Mouse (Mus musculus): ENCODE data around the gene Gm26938. TPM values are rescaled to one million over a fixed set of nuclear protein-coding genes. Genes with fewer than 3 reads are reported as not detected.

Gene Gm26938
- polyA plus RNA-seq, 1 experiment from 2014 or later: not detected

- ATAC-seq (ENCODE audit: low read depth) (peak; percentile 47), DNase-seq (no peak)
- Histone ChIP-seq H3K9me3 (replicated peaks) (no peaks in the 10 kb centered on the region), H3K4me1 (replicated peaks) (peaks cover 84% of the 10 kb centered on the region), H3K4me3 (replicated peaks) (peak overlapping the region; percentile 100), H3K4me2 (peak overlapping the region; percentile 83), H3K36me3 (peaks cover 49% of the 10 kb centered on the region), H3K27me3 (no peaks in the 10 kb centered on the region), H3K27ac (peak overlapping the region; percentile 99), H3K9ac (peak overlapping the region; percentile 100)
- 5% methylated on average over 11 of the region's 11 CpGs for whole genome bisulfite sequencing (ENCODE audit: insufficient replicate concordance)
Measured at GRCm38 (mm10) chr5:139793338-139794089, 32.7 kb downstream of the Gm26938 start.

GRCm38 (mm10) chr5:139792966-139793337 lies 33.3 kb downstream of the Gm26938 start:
- peaks cover 79% of the 10 kb centered on the region for H3K4me1 ChIP-seq (replicated peaks)
- H3K36me3 ChIP-seq: peaks cover 43% of the 10 kb centered on the region
- no peaks in the 10 kb centered on the region for H3K27me3 ChIP-seq
- DNase-seq (no peak), ATAC-seq (ENCODE audit: low read depth) (no peak)
- H3K4me3 ChIP-seq (replicated peaks): peak overlapping the region; percentile 100
- H3K27ac ChIP-seq: peak overlapping the region; percentile 99
- H3K9ac ChIP-seq: peak overlapping the region; percentile 100
- WGBS (ENCODE audit: insufficient replicate concordance): 6% methylated on average over 3 of the region's 3 CpGs
- H3K9me3 ChIP-seq (replicated peaks): no peaks in the 10 kb centered on the region
- H3K4me2 ChIP-seq: peak overlapping the region; percentile 83

- peaks cover 36% of the 10 kb centered on the region for H3K36me3 ChIP-seq
- peaks cover 72% of the 10 kb centered on the region for H3K4me1 ChIP-seq (replicated peaks)
- no peaks in the 10 kb centered on the region for H3K27me3 ChIP-seq
- no peaks in the 10 kb centered on the region for H3K9me3 ChIP-seq (replicated peaks)
- DNase-seq (no peak), ATAC-seq (ENCODE audit: low read depth) (peak; percentile 8)
- peak overlapping the region; percentile 100 for H3K4me3 ChIP-seq (replicated peaks)
- WGBS (ENCODE audit: insufficient replicate concordance): 4% methylated on average over 11 of the region's 11 CpGs
- H3K9ac ChIP-seq: peak overlapping the region; percentile 100
- H3K27ac ChIP-seq: peak overlapping the region; percentile 99
- peak overlapping the region; percentile 83 for H3K4me2 ChIP-seq
Measured at GRCm38 (mm10) chr5:139792159-139792775, 33.9 kb downstream of the Gm26938 start.

GRCm38 (mm10) chr5:139791227-139792158 lies 34.7 kb downstream of the Gm26938 start, which contains the start of gene Mafk:
Gene Mafk (plus strand): TSS chr5:139791513.
- under 1% methylated on average over 92 of the region's 92 CpGs for WGBS (ENCODE audit: insufficient replicate concordance)
- H3K9me3 ChIP-seq (replicated peaks): no peaks in the 10 kb centered on the region
- H3K27me3 ChIP-seq: no peaks in the 10 kb centered on the region
- H3K27ac ChIP-seq: peak within 1 kb of the TSS; percentile 99
- H3K4me1 ChIP-seq (replicated peaks): peaks cover 64% of the 10 kb centered on the region
- peak within 1 kb of the TSS; percentile 83 for H3K4me2 ChIP-seq
- H3K36me3 ChIP-seq: peaks cover 28% of the 10 kb centered on the region
- peak; percentile 78 for ATAC-seq (ENCODE audit: low read depth)
- H3K4me3 ChIP-seq (replicated peaks): peak within 1 kb of the TSS; percentile 100
- peak; percentile 99 for DNase-seq
- peak within 1 kb of the TSS; percentile 100 for H3K9ac ChIP-seq

GRCm38 (mm10) chr5:139789466-139789865 lies 36.7 kb downstream of the Gm26938 start:
- Histone ChIP-seq H3K9ac (0 out of 2 replicates have a peak overlapping the region, but pooled peaks have one; percentile 1), H3K4me1 (replicated peaks) (peaks cover 44% of the 10 kb centered on the region), H3K27me3 (no peaks in the 10 kb centered on the region), H3K4me3 (replicated peaks) (no peak overlapping the region), H3K27ac (peak overlapping the region; percentile 66), H3K4me2 (no peak overlapping the region), H3K36me3 (peaks cover 8% of the 10 kb centered on the region; the same call in 1 of the 2 replicates), H3K9me3 (replicated peaks) (no peaks in the 10 kb centered on the region)
- ATAC-seq (ENCODE audit: low read depth) (no peak), DNase-seq (no peak)
- WGBS (ENCODE audit: insufficient replicate concordance): 23% methylated on average over 4 of the region's 4 CpGs

- DNase-seq (no peak), ATAC-seq (ENCODE audit: low read depth) (no peak)
- H3K4me3 ChIP-seq (replicated peaks): no peak overlapping the region
- H3K4me2 ChIP-seq: no peak overlapping the region
- no peaks in the 10 kb centered on the region for H3K9me3 ChIP-seq (replicated peaks)
- H3K27me3 ChIP-seq: no peaks in the 10 kb centered on the region
- H3K27ac ChIP-seq: no peak overlapping the region
- no peak overlapping the region for H3K9ac ChIP-seq
- H3K36me3 ChIP-seq: no peaks in the 10 kb centered on the region
- H3K4me1 ChIP-seq (replicated peaks): peaks cover 10% of the 10 kb centered on the region
- WGBS (ENCODE audit: insufficient replicate concordance): 78% methylated on average over 8 of the region's 8 CpGs
Measured at GRCm38 (mm10) chr5:139781406-139781805, 44.8 kb downstream of the Gm26938 start.

GRCm38 (mm10) chr5:139776966-139777365 lies 49.2 kb downstream of the Gm26938 start:
- Histone ChIP-seq H3K4me3 (replicated peaks) (no peak overlapping the region), H3K4me2 (no peak overlapping the region), H3K4me1 (replicated peaks) (peaks cover 36% of the 10 kb centered on the region), H3K27me3 (no peaks in the 10 kb centered on the region), H3K36me3 (peaks cover 21% of the 10 kb centered on the region), H3K27ac (peak overlapping the region; percentile 23; the same call in 1 of the 2 replicates), H3K9ac (peak overlapping the region; percentile 24), H3K9me3 (replicated peaks) (no peaks in the 10 kb centered on the region)
- ATAC-seq (ENCODE audit: low read depth) (no peak), DNase-seq (no peak)
- WGBS (ENCODE audit: insufficient replicate concordance): 42% methylated on average over 5 of the region's 5 CpGs

GRCm38 (mm10) chr5:139775216-139775926 lies 50.8 kb downstream of the Gm26938 start, which contains the start of gene Ints1:
Gene Ints1 (minus strand): TSS chr5:139775674.
- DNase-seq: peak; percentile 93

GRCm38 (mm10) chr5:139768216-139768615 lies 58.0 kb downstream of the Gm26938 start:
- ATAC-seq (ENCODE audit: low read depth) (no peak), DNase-seq (no peak)
- 86% methylated on average over 8 of the region's 8 CpGs for WGBS (ENCODE audit: insufficient replicate concordance)
- no peaks in the 10 kb centered on the region for H3K27me3 ChIP-seq
- peaks cover 99% of the 10 kb centered on the region for H3K36me3 ChIP-seq
- H3K9me3 ChIP-seq (replicated peaks): no peaks in the 10 kb centered on the region
- no peaks in the 10 kb centered on the region for H3K4me1 ChIP-seq (replicated peaks)
- H3K27ac ChIP-seq: no peak overlapping the region
- H3K4me3 ChIP-seq (replicated peaks): no peak overlapping the region
- no peak overlapping the region for H3K9ac ChIP-seq
- no peak overlapping the region for H3K4me2 ChIP-seq

More at GRCm38 (mm10) chr5:139775216-139775926, 50.8 kb downstream of the Gm26938 start, which contains the start of gene Ints1:
- H3K4me1 ChIP-seq (replicated peaks): peaks cover 36% of the 10 kb centered on the region
- ATAC-seq (ENCODE audit: low read depth): peak; percentile 90
- H3K36me3 ChIP-seq: peaks cover 37% of the 10 kb centered on the region
- under 1% methylated on average over 54 of the region's 55 CpGs for WGBS (ENCODE audit: insufficient replicate concordance)
- H3K27ac ChIP-seq: peak within 1 kb of the TSS; percentile 51
- peak within 1 kb of the TSS; percentile 80 for H3K9ac ChIP-seq
- H3K4me3 ChIP-seq (replicated peaks): peak within 1 kb of the TSS; percentile 77
- no peaks in the 10 kb centered on the region for H3K27me3 ChIP-seq
- H3K4me2 ChIP-seq: peak within 1 kb of the TSS; percentile 84
- H3K9me3 ChIP-seq (replicated peaks): no peaks in the 10 kb centered on the region

- Histone ChIP-seq H3K4me2 (no peak overlapping the region), H3K4me3 (replicated peaks) (no peak overlapping the region), H3K27me3 (no peaks in the 10 kb centered on the region), H3K36me3 (peaks cover 100% of the 10 kb centered on the region), H3K9ac (no peak overlapping the region), H3K9me3 (replicated peaks) (no peaks in the 10 kb centered on the region), H3K4me1 (replicated peaks) (no peaks in the 10 kb centered on the region), H3K27ac (no peak overlapping the region)
- 72% methylated on average over 11 of the region's 11 CpGs for WGBS (ENCODE audit: insufficient replicate concordance)
- ATAC-seq (ENCODE audit: low read depth) (peak; percentile 37; the same call in 1 of the 2 replicates), DNase-seq (no peak)
Measured at GRCm38 (mm10) chr5:139764296-139764695, 61.9 kb downstream of the Gm26938 start.

Measured in liver, embryonic 13.5 days (tissue).